Mouse (Mus musculus) embryo, embryonic 10 days (tissue): ENCODE results near the gene Ube3c.

Experiments used
- DNase-seq: peaks from one replicate; pipeline ENCODE4 v3.0.0-alpha.2; 2015; ENCODE audit warnings: low spot score

The Ube3c gene

GRCm38 (mm10) chr5:29674305-29674704 is 105.3 kb downstream of the Ube3c start:
- DNase-seq, result no peak

GRCm38 (mm10) chr5:29676445-29676844 is 107.4 kb downstream of the Ube3c start:
- DNase-seq, result no peak

GRCm38 (mm10) chr5:29685085-29685484 is 116.0 kb downstream of the Ube3c start:
- no peak for DNase-seq

GRCm38 (mm10) chr5:29687671-29688070 is 118.6 kb downstream of the Ube3c start:
- DNase-seq, result peak; percentile 84

GRCm38 (mm10) chr5:29688352-29688751 is 119.3 kb downstream of the Ube3c start:
- DNase-seq, result no peak

GRCm38 (mm10) chr5:29698493-29698892 is 129.5 kb downstream of the Ube3c start:
- DNase-seq, result no peak

GRCm38 (mm10) chr5:29699520-29700202 is 130.6 kb downstream of the Ube3c start:
- DNase-seq, result no peak

- DNase-seq, result no peak
Observed at GRCm38 (mm10) chr5:29707241-29707640, 138.2 kb downstream of the Ube3c start.

- peak; percentile 31 for DNase-seq
Observed at GRCm38 (mm10) chr5:29708258-29708657, 139.2 kb downstream of the Ube3c start.

- DNase-seq, result no peak
Observed at GRCm38 (mm10) chr5:29711631-29712030, 142.6 kb downstream of the Ube3c start.

GRCm38 (mm10) chr5:29712906-29713305 is 143.9 kb downstream of the Ube3c start:
- DNase-seq, result no peak

- no peak for DNase-seq
Observed at GRCm38 (mm10) chr5:29721159-29721558, 152.1 kb downstream of the Ube3c start.

GRCm38 (mm10) chr5:29725369-29725768 is 156.3 kb downstream of the Ube3c start:
- DNase-seq, result no peak
